Mouse (Mus musculus) embryonic facial prominence, embryonic 11.5 days (tissue): Measurements from ENCODE around the gene Gpr180. TPM values are rescaled to one million over a fixed set of nuclear protein-coding genes. Genes with fewer than 3 reads are reported as not detected.

Experiments used
- ATAC-seq: fragments of 200-750 bp; cut with Nextera tagmentation; replicated peaks from 2 replicates; pipeline ENCODE4 v1.8.0; 2017; ENCODE audit warnings: low read depth; ENCODE audit not compliant: insufficient number of reproducible peaks, low FRiP score, low TSS enrichment
- DNase-seq: peaks from one replicate; pipeline ENCODE4 v3.0.0-alpha.2; 2015; ENCODE audit warnings: low spot score
- H3K27ac ChIP-seq: fragments of 300-500 bp; sonication (generic); replicated peaks from 2 replicates; pipeline ENCODE4 v1.5.1; 2014; ENCODE audit warnings: mild to moderate bottlenecking, low read depth, low read length, control low read depth
- H3K27me3 ChIP-seq: fragments of 300-500 bp; sonication (generic); 2 replicates; pipeline ENCODE4 v1.6.1; 2014; ENCODE audit warnings: mild to moderate bottlenecking, low read length, moderate library complexity, mixed read lengths; ENCODE audit not compliant: control insufficient read depth, insufficient read depth
- H3K36me3 ChIP-seq: fragments of 300-500 bp; sonication (generic); replicated peaks from 2 replicates; pipeline ENCODE4 v1.6.1; 2014; ENCODE audit warnings: low read depth, mild to moderate bottlenecking, low read length, moderate library complexity, mixed read lengths; ENCODE audit not compliant: control insufficient read depth, insufficient read depth
- H3K4me1 ChIP-seq: fragments of 300-500 bp; sonication (generic); 2 replicates; pipeline ENCODE4 v1.6.1; 2014; ENCODE audit warnings: low read length, mixed read lengths; ENCODE audit not compliant: control insufficient read depth, insufficient read depth
- H3K4me2 ChIP-seq: fragments of 300-500 bp; sonication (generic); 2 replicates; pipeline ENCODE4 v1.6.1; 2014; ENCODE audit warnings: low read depth, mild to moderate bottlenecking, control low read depth, low read length, moderate library complexity
- H3K4me3 ChIP-seq: fragments of 300-500 bp; sonication (generic); 2 replicates; pipeline ENCODE4 v1.5.1; 2014; ENCODE audit warnings: low read depth, low read length, control low read depth
- H3K9ac ChIP-seq: fragments of 300-500 bp; sonication (generic); replicated peaks from 2 replicates; pipeline ENCODE4 v1.6.1; 2014; ENCODE audit warnings: mild to moderate bottlenecking, control low read depth, low read length
- H3K9me3 ChIP-seq: fragments of 300-500 bp; sonication (generic); replicated peaks from 2 replicates; pipeline ENCODE4 v1.6.1; 2016; ENCODE audit warnings: mild to moderate bottlenecking, low read length, inconsistent platforms, mixed read lengths; ENCODE audit not compliant: control insufficient read depth
- WGBS: fragments of 180-500 bp; shearing (Covaris S2); extraction: QIAGEN DNeasy Blood & Tissue Kit; methylation state at CpG from one replicate; pipeline ENCODE4 v1.1.7; 2014; 5-methylcytosine and 5-hydroxymethylcytosine counted together
- polyA plus RNA-seq: library from polyadenylated mRNA; unstranded; fragments of >200 nt; fragmentation: Nextera tagmentation; extraction: Ambion mirVana; gene quantifications from 2 replicates; pipeline ENCODE4 v1.2.1, GENCODE M21; 2014

Gpr180 gene
- polyA plus RNA-seq, 1 experiment from 2014 or later = 44.7 TPM

- H3K27ac ChIP-seq = no peak overlapping the region
- H3K4me1 ChIP-seq = no peaks in the 10 kb centered on the region
- peak overlapping the region; percentile 66 for H3K4me2 ChIP-seq
- no peaks in the 10 kb centered on the region for H3K36me3 ChIP-seq
- ATAC-seq (no peak; the same call in 1 of the 2 replicates), DNase-seq (no peak)
- peak overlapping the region; percentile 50 for H3K4me3 ChIP-seq
- WGBS = 34% methylated on average over 7 of the region's 7 CpGs
- H3K9ac ChIP-seq = peak overlapping the region; percentile 68
- no peaks in the 10 kb centered on the region for H3K9me3 ChIP-seq
- no peaks in the 10 kb centered on the region for H3K27me3 ChIP-seq
Measured at GRCm38 (mm10) chr14:118179701-118180100, 42.7 kb downstream of the Gpr180 start.

- under 1% methylated on average over 20 of the region's 20 CpGs for WGBS
- Histone ChIP-seq H3K27me3 (no peaks in the 10 kb centered on the region), H3K9ac (peak overlapping the region; percentile 68), H3K4me2 (peak overlapping the region; percentile 66), H3K36me3 (no peaks in the 10 kb centered on the region), H3K4me1 (no peaks in the 10 kb centered on the region), H3K27ac (0 out of 2 replicates have a peak overlapping the region, but pooled peaks have one; percentile 16), H3K4me3 (peak overlapping the region; percentile 50), H3K9me3 (no peaks in the 10 kb centered on the region)
- DNase-seq (peak; percentile 78), ATAC-seq (peak; percentile 73)
Measured at GRCm38 (mm10) chr14:118180117-118180557, 43.2 kb downstream of the Gpr180 start.

GRCm38 (mm10) chr14:118180711-118181177, 43.8 kb downstream of the Gpr180 start:
- Histone ChIP-seq H3K27me3 (no peaks in the 10 kb centered on the region), H3K9me3 (no peaks in the 10 kb centered on the region), H3K4me2 (peak overlapping the region; percentile 66), H3K9ac (no peak overlapping the region), H3K4me1 (no peaks in the 10 kb centered on the region), H3K36me3 (no peaks in the 10 kb centered on the region), H3K4me3 (peak overlapping the region; percentile 50), H3K27ac (no peak overlapping the region)
- ATAC-seq (0 out of 2 replicates have a peak, but pooled peaks have one; percentile 59), DNase-seq (peak; percentile 63)
- 4% methylated on average over 10 of the region's 10 CpGs for WGBS

GRCm38 (mm10) chr14:118191442-118191841, 54.5 kb downstream of the Gpr180 start:
- Histone ChIP-seq H3K4me2 (no peak overlapping the region), H3K4me3 (no peak overlapping the region), H3K36me3 (no peaks in the 10 kb centered on the region), H3K27me3 (0 out of 2 replicates have a peak, but pooled peaks cover 3% of the 10 kb centered on the region), H3K9me3 (no peaks in the 10 kb centered on the region), H3K4me1 (no peaks in the 10 kb centered on the region), H3K9ac (no peak overlapping the region), H3K27ac (no peak overlapping the region)
- no peak for ATAC-seq
- DNase-seq = no peak
- 85% methylated on average over 9 of the region's 9 CpGs for WGBS

GRCm38 (mm10) chr14:118193001-118193628, 56.2 kb downstream of the Gpr180 start:
- H3K9ac ChIP-seq = no peak overlapping the region
- no peaks in the 10 kb centered on the region for H3K36me3 ChIP-seq
- 35% methylated on average over 10 of the region's 10 CpGs for WGBS
- peak; percentile 25 for DNase-seq
- H3K27me3 ChIP-seq = 0 out of 2 replicates have a peak, but pooled peaks cover 3% of the 10 kb centered on the region
- H3K4me3 ChIP-seq = no peak overlapping the region
- no peak overlapping the region for H3K4me2 ChIP-seq
- no peaks in the 10 kb centered on the region for H3K9me3 ChIP-seq
- no peak overlapping the region for H3K27ac ChIP-seq
- ATAC-seq = no peak
- no peaks in the 10 kb centered on the region for H3K4me1 ChIP-seq

- WGBS = 41% methylated on average over 10 of the region's 10 CpGs
- Histone ChIP-seq H3K9me3 (no peaks in the 10 kb centered on the region), H3K4me1 (no peaks in the 10 kb centered on the region), H3K9ac (no peak overlapping the region), H3K4me3 (no peak overlapping the region), H3K4me2 (no peak overlapping the region), H3K36me3 (no peaks in the 10 kb centered on the region), H3K27me3 (0 out of 2 replicates have a peak, but pooled peaks cover 3% of the 10 kb centered on the region), H3K27ac (no peak overlapping the region)
- ATAC-seq = no peak
- DNase-seq = no peak
Measured at GRCm38 (mm10) chr14:118193663-118194062, 56.7 kb downstream of the Gpr180 start.

GRCm38 (mm10) chr14:118194219-118194914, 57.4 kb downstream of the Gpr180 start:
- H3K9ac ChIP-seq = no peak overlapping the region
- DNase-seq (no peak), ATAC-seq (no peak)
- no peaks in the 10 kb centered on the region for H3K4me1 ChIP-seq
- WGBS = 63% methylated on average over 13 of the region's 13 CpGs
- H3K4me3 ChIP-seq = no peak overlapping the region
- H3K4me2 ChIP-seq = no peak overlapping the region
- 0 out of 2 replicates have a peak, but pooled peaks cover 3% of the 10 kb centered on the region for H3K27me3 ChIP-seq
- no peaks in the 10 kb centered on the region for H3K36me3 ChIP-seq
- H3K27ac ChIP-seq = no peak overlapping the region
- no peaks in the 10 kb centered on the region for H3K9me3 ChIP-seq

GRCm38 (mm10) chr14:118197063-118197462, 60.1 kb downstream of the Gpr180 start:
- WGBS = 78% methylated on average over 12 of the region's 12 CpGs
- no peaks in the 10 kb centered on the region for H3K9me3 ChIP-seq
- no peaks in the 10 kb centered on the region for H3K36me3 ChIP-seq
- H3K27me3 ChIP-seq = 0 out of 2 replicates have a peak, but pooled peaks cover 3% of the 10 kb centered on the region
- ATAC-seq = no peak
- no peaks in the 10 kb centered on the region for H3K4me1 ChIP-seq
- no peak overlapping the region for H3K4me3 ChIP-seq
- no peak overlapping the region for H3K4me2 ChIP-seq
- no peak for DNase-seq
- no peak overlapping the region for H3K9ac ChIP-seq
- no peak overlapping the region for H3K27ac ChIP-seq
